ENCODE assay signal across 21 mouse cellular contexts in genomic region chr1:184935490-184935889, GRCm38 (mm10). TPM values are rescaled to one million over a fixed set of nuclear protein-coding genes. Genes with fewer than 3 reads are reported as not detected.
DNase-seq lines count a peak whose midpoint lies in the region; ATAC-seq and TF ChIP-seq lines count a peak whose summit lies in the region.
"Had no signal": no experiment of that assay in that cellular context is flagged by ENCODE, and none has a peak within 500 bp of the region (broad histone marks: within the 10 kb centered on the region; RNA-seq: fewer than 3 reads in every experiment).

No protein-coding gene starts in this region.

- no peaks in the 10 kb centered on the region for H3K36me3 ChIP-seq in intestine, embryonic 15.5 days
- H3K36me3 ChIP-seq in intestine, postnatal 0 days (ENCODE audit: control insufficient read depth, insufficient read depth): no peaks in the 10 kb centered on the region
- no peaks in the 10 kb centered on the region for H3K36me3 ChIP-seq in limb, embryonic 15.5 days

- TF ChIP-seq CTCF in gastrocnemius, adult 2 months (IDR thresholded peaks at IDR 0.05): no peak
- TF ChIP-seq CTCF in intestine, postnatal 0 days (IDR thresholded peaks at IDR 0.05; ENCODE audit: low read depth): no peak

- intact Hi-C loops in gastrocnemius, adult 2 months (cut with DNase I): no loop called here

- H3K27ac ChIP-seq in gastrocnemius, adult 2 months: no peak overlapping the region
- no peak overlapping the region for H3K27ac ChIP-seq in intestine, embryonic 15.5 days
- no peak overlapping the region for H3K27ac ChIP-seq in intestine, postnatal 0 days (ENCODE audit: low read depth, low read length)
- 0 out of 2 replicates have a peak overlapping the region, but pooled peaks have one; percentile 19 for H3K27ac ChIP-seq in limb, embryonic 15.5 days
- H3K27ac ChIP-seq: embryonic facial prominence, embryonic 13.5 days; forebrain, embryonic 10.5 days; heart, adult 2 months; midbrain, embryonic 10.5 days had no signal

- H3K4me1 ChIP-seq in intestine, embryonic 15.5 days (replicated peaks): 0 out of 2 replicates have a peak, but pooled peaks cover 5% of the 10 kb centered on the region
- H3K4me1 ChIP-seq in intestine, postnatal 0 days (replicated peaks; ENCODE audit: control insufficient read depth, insufficient read depth, low read length): no peaks in the 10 kb centered on the region
- peaks cover 4% of the 10 kb centered on the region; the same call in 1 of the 2 replicates for H3K4me1 ChIP-seq in limb, embryonic 15.5 days
- H3K4me1 ChIP-seq: forebrain, embryonic 10.5 days; midbrain, embryonic 10.5 days had no signal

- DNase-seq in gastrocnemius, adult 18-20 months (ENCODE audit: low spot score): peak; percentile 8
- no peak for DNase-seq in gastrocnemius, adult 2 months
- DNase-seq in Muller cell, postnatal 12 days (ENCODE audit: inconsistent ontology term): peak; percentile 17
- DNase-seq in cerebellum, postnatal 10 days: no peak
- DNase-seq: adrenal gland, postnatal 25 days; cerebellum, postnatal 36 days; heart, adult 2 months; heart, postnatal 36 days; kidney, postnatal 36 days; left cerebral cortex, postnatal 4 days; liver, postnatal 0 days; thymus, postnatal 36 days had no signal

- H3K27me3 ChIP-seq in intestine, embryonic 15.5 days (replicated peaks): no peaks in the 10 kb centered on the region
- no peaks in the 10 kb centered on the region for H3K27me3 ChIP-seq in intestine, postnatal 0 days (replicated peaks; ENCODE audit: control insufficient read depth, insufficient read depth, low read length)
- no peaks in the 10 kb centered on the region for H3K27me3 ChIP-seq in limb, embryonic 15.5 days
- H3K27me3 ChIP-seq: CH12.LX; embryonic facial prominence, embryonic 13.5 days had no signal

- 0 out of 2 replicates have a peak, but pooled peaks have one; percentile 36 for ATAC-seq in intestine, embryonic 15.5 days
- ATAC-seq in intestine, postnatal 0 days: no peak
- no peak for ATAC-seq in limb, embryonic 15.5 days (ENCODE audit: insufficient number of reproducible peaks, low FRiP score, low TSS enrichment, low read depth)
- ATAC-seq in cerebellum, adult (ENCODE audit: insufficient number of reproducible peaks, low FRiP score, low TSS enrichment): no peak
- ATAC-seq: activated CD4-positive, CD25-positive, alpha-beta regulatory T cell, adult 4 months; liver, postnatal 0 days had no signal

- H3K9ac ChIP-seq in intestine, embryonic 15.5 days: no peak overlapping the region
- H3K9ac ChIP-seq in intestine, postnatal 0 days (ENCODE audit: low read depth, low read length): no peak overlapping the region; the same call in 1 of the 2 replicates
- H3K9ac ChIP-seq in limb, embryonic 15.5 days: no peak overlapping the region
- H3K9ac ChIP-seq: embryonic facial prominence, embryonic 13.5 days; liver, postnatal 0 days had no signal

- WGBS in intestine, embryonic 15.5 days: 54% methylated on average over 6 of the region's 6 CpGs
- whole genome bisulfite sequencing in intestine, postnatal 0 days: 39% methylated on average over 6 of the region's 6 CpGs
- WGBS in limb, embryonic 15.5 days: 47% methylated on average over 6 of the region's 6 CpGs

- no peak overlapping the region for H3K4me3 ChIP-seq in gastrocnemius, adult 2 months
- no peak overlapping the region for H3K4me3 ChIP-seq in intestine, embryonic 15.5 days (replicated peaks)
- no peak overlapping the region for H3K4me3 ChIP-seq in intestine, postnatal 0 days (ENCODE audit: low read depth, low read length)
- no peak overlapping the region for H3K4me3 ChIP-seq in limb, embryonic 15.5 days
- H3K4me3 ChIP-seq: embryonic facial prominence, embryonic 13.5 days; forebrain, embryonic 10.5 days; heart, adult 2 months; midbrain, embryonic 10.5 days had no signal

- H3K4me2 ChIP-seq in intestine, embryonic 15.5 days (replicated peaks): no peak overlapping the region
- H3K4me2 ChIP-seq in intestine, postnatal 0 days (replicated peaks; ENCODE audit: low read depth): no peak overlapping the region
- H3K4me2 ChIP-seq in limb, embryonic 15.5 days: no peak overlapping the region
- H3K4me2 ChIP-seq: embryonic facial prominence, embryonic 13.5 days had no signal

- H3K9me3 ChIP-seq in intestine, embryonic 15.5 days: no peaks in the 10 kb centered on the region
- H3K9me3 ChIP-seq in intestine, postnatal 0 days (ENCODE audit: control insufficient read depth): no peaks in the 10 kb centered on the region
- no peaks in the 10 kb centered on the region for H3K9me3 ChIP-seq in limb, embryonic 15.5 days
- H3K9me3 ChIP-seq: embryonic facial prominence, embryonic 13.5 days; forebrain, embryonic 10.5 days; midbrain, embryonic 10.5 days had no signal

RNA-seq across cellular contexts. Expression of gene C130074G19Rik, which starts 52.5 kb away (rescaled TPM):
- total RNA-seq in gastrocnemius, adult 18-20 months (2021): 1 to 10 TPM; 6.6 to 8.7 TPM
- 10 to 100 TPM in 1 of 2 experiments, 1 to 10 TPM in 1; 7.1 to 10.1 TPM for total RNA-seq in gastrocnemius, adult 2 months (2021)
- 2.3 and 2.7 TPM in 2 replicates for polyA plus RNA-seq in intestine, embryonic 15.5 days (2015; fragmentation: Nextera tagmentation; extraction: Ambion mirVana)
- polyA plus RNA-seq in intestine, postnatal 0 days (2015; fragmentation: Nextera tagmentation; extraction: Ambion mirVana): 6.3 and 6.4 TPM in 2 replicates
- polyA plus RNA-seq in limb, embryonic 15.5 days (2015; fragmentation: Nextera tagmentation; extraction: Ambion mirVana): 1.9 and 2.3 TPM in 2 replicates
- total RNA-seq: CH12.LX had no signal
- polyA plus RNA-seq: activated CD4-positive, CD25-positive, alpha-beta regulatory T cell, adult 4 months had no signal

Comparison
In these comparisons a context has a peak if more than half of its experiments do, and no peak if none do; other contexts are left out.
1. DNase-seq: peak in gastrocnemius, adult 18-20 months (single experiment) and Muller cell, postnatal 12 days (single experiment); none in gastrocnemius, adult 2 months (single experiment) and cerebellum, postnatal 10 days (0 of 2).